In the genomic region with DNA sequence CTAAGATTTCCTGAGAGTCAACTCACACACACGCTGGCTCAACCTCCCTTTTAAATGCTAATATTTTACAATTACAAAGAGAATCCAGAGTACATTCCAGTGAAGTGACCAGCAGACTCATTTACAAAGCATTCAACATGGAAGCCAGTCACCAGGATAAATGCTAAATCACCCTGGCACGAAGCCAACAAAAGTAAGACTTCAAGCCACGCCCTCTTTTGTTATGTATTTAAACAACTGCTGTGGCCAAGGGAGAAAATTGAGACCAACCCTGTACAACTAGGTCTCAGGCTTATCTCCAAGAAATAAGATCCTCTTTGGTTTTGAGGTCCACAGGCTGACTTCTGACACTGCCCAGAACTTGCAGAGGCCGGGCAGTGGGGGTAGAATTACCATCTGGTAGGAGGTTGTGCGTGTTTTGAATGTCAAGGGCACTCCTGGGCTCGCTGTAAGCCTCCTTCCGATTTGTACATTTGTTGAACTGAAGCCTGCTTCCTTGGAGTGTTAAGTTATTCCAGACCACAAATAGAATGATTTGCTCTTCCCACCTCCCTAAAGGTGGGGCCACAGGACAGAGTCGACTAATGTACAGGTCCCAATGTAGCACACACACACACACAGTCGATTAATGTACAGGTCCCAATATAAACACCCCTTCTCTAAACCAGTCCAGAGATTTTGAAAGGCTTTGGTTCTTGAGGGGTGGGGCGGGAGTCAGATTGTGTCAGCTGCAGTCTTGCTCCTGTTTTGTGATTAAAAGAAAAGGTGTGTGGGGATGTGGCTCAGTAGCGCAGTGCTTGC, we compare ENCODE assay signal across 8 mouse cellular contexts. TPM values are rescaled to one million over a fixed set of nuclear protein-coding genes. Genes with fewer than 3 reads are reported as not detected.
DNase-seq lines count a peak whose midpoint lies in the region; ATAC-seq and TF ChIP-seq lines count a peak whose summit lies in the region.

No protein-coding gene starts in this region.

- POLR2A ChIA-PET in Patski (lab: Charles Lee), result interaction anchor here (0.7 kb wide), 1 partner anchor 116 kb away, joined by 16 read pairs; no protein-coding TSS in a partner anchor

- no peaks in the 10 kb centered on the region for H3K36me3 ChIP-seq in forebrain, embryonic 12.5 days (replicated peaks)
- H3K36me3 ChIP-seq in forebrain, embryonic 15.5 days, result no peaks in the 10 kb centered on the region
- no peaks in the 10 kb centered on the region for H3K36me3 ChIP-seq in limb, embryonic 12.5 days
- no peaks in the 10 kb centered on the region for H3K36me3 ChIP-seq in neural tube, embryonic 14.5 days (ENCODE audit: control insufficient read depth, insufficient read depth, low read length)

- H3K27me3 ChIP-seq in forebrain, embryonic 12.5 days, result no peaks in the 10 kb centered on the region
- H3K27me3 ChIP-seq in forebrain, embryonic 15.5 days, result no peaks in the 10 kb centered on the region
- H3K27me3 ChIP-seq in Patski, result no peaks in the 10 kb centered on the region
- no peaks in the 10 kb centered on the region for H3K27me3 ChIP-seq in limb, embryonic 12.5 days
- no peaks in the 10 kb centered on the region for H3K27me3 ChIP-seq in neural tube, embryonic 14.5 days (ENCODE audit: control insufficient read depth, insufficient read depth, low read length)

- no peak overlapping the region for H3K9ac ChIP-seq in forebrain, embryonic 12.5 days
- no peak overlapping the region for H3K9ac ChIP-seq in forebrain, embryonic 15.5 days (replicated peaks)
- H3K9ac ChIP-seq in limb, embryonic 12.5 days (replicated peaks), result no peak overlapping the region
- no peak overlapping the region for H3K9ac ChIP-seq in neural tube, embryonic 14.5 days (replicated peaks; ENCODE audit: low read depth, low read length)

- in situ Hi-C loops in Patski (cut with MboI; ENCODE audit: low pct_unique_long_range_greater_than_20kb), result no loop called here

- peaks cover 13% of the 10 kb centered on the region for H3K4me1 ChIP-seq in forebrain, embryonic 12.5 days
- no peaks in the 10 kb centered on the region for H3K4me1 ChIP-seq in forebrain, embryonic 15.5 days
- H3K4me1 ChIP-seq in limb, embryonic 12.5 days (replicated peaks), result peaks cover 12% of the 10 kb centered on the region; the same call in 1 of the 2 replicates
- H3K4me1 ChIP-seq in neural tube, embryonic 14.5 days (ENCODE audit: control insufficient read depth, insufficient read depth, low read length), result peaks cover 8% of the 10 kb centered on the region; the same call in 1 of the 2 replicates

- no peak overlapping the region for H3K4me3 ChIP-seq in forebrain, embryonic 12.5 days (replicated peaks)
- no peak overlapping the region for H3K4me3 ChIP-seq in forebrain, embryonic 15.5 days
- no peak overlapping the region for H3K4me3 ChIP-seq in limb, embryonic 12.5 days (replicated peaks)
- no peak overlapping the region for H3K4me3 ChIP-seq in neural tube, embryonic 14.5 days (ENCODE audit: low read depth, low read length)

- peaks cover 20% of the 10 kb centered on the region for H3K9me3 ChIP-seq in forebrain, embryonic 12.5 days
- H3K9me3 ChIP-seq in forebrain, embryonic 15.5 days, result 0 out of 2 replicates have a peak, but pooled peaks cover 7% of the 10 kb centered on the region
- peaks cover 15% of the 10 kb centered on the region for H3K9me3 ChIP-seq in limb, embryonic 12.5 days
- H3K9me3 ChIP-seq in neural tube, embryonic 14.5 days (ENCODE audit: control insufficient read depth, low read length), result peaks cover 4% of the 10 kb centered on the region; the same call in 1 of the 2 replicates

- DNase-seq in Patski (ENCODE audit: low read depth, low spot score), result peak; percentile 71
- DNase-seq in gastrocnemius, postnatal 25 days, result peak; percentile 68
- DNase-seq in frontal cortex, postnatal 36 days (ENCODE audit: low spot score in 2 of 2), result no peak

- no peak for TF ChIP-seq CTCF in Patski (IDR thresholded peaks at IDR 0.05)

- H3K4me2 ChIP-seq in forebrain, embryonic 12.5 days, result no peak overlapping the region; the same call in 1 of the 2 replicates
- no peak overlapping the region for H3K4me2 ChIP-seq in forebrain, embryonic 15.5 days (replicated peaks)
- H3K4me2 ChIP-seq in limb, embryonic 12.5 days, result 0 out of 2 replicates have a peak overlapping the region, but pooled peaks have one; percentile 6
- H3K4me2 ChIP-seq in neural tube, embryonic 14.5 days (ENCODE audit: low read depth, low read length), result no peak overlapping the region

- WGBS in forebrain, embryonic 12.5 days, result 40% methylated on average over 11 of the region's 11 CpGs
- 32% methylated on average over 11 of the region's 11 CpGs for WGBS in forebrain, embryonic 15.5 days
- 46% methylated on average over 11 of the region's 11 CpGs for WGBS in limb, embryonic 12.5 days
- 37% methylated on average over 11 of the region's 11 CpGs for WGBS in neural tube, embryonic 14.5 days

- CTCF ChIA-PET in Patski (lab: Charles Lee), result interaction anchor here (1.2 kb wide), 1 partner anchor 17 kb away, joined by 4 read pairs; no protein-coding TSS in a partner anchor

- 0 out of 2 replicates have a peak, but pooled peaks have one; percentile 27 for ATAC-seq in forebrain, embryonic 12.5 days (ENCODE audit: low FRiP score)
- no peak for ATAC-seq in forebrain, embryonic 15.5 days (replicated peaks)
- ATAC-seq in Patski, result peak; percentile 86
- peak; percentile 66; the same call in 1 of the 2 replicates for ATAC-seq in limb, embryonic 12.5 days (ENCODE audit: insufficient number of reproducible peaks, insufficient read depth, low FRiP score, low TSS enrichment, low read depth)
- ATAC-seq in neural tube, embryonic 14.5 days (ENCODE audit: low read depth), result peak; percentile 31; the same call in 1 of the 2 replicates
- no peak for ATAC-seq in CD4-positive, CD25-positive, alpha-beta regulatory T cell, adult 4 months

- H3K27ac ChIP-seq in forebrain, embryonic 12.5 days, result no peak overlapping the region
- H3K27ac ChIP-seq in forebrain, embryonic 15.5 days (replicated peaks), result no peak overlapping the region
- H3K27ac ChIP-seq in limb, embryonic 12.5 days, result peak overlapping the region; percentile 53; the same call in 1 of the 2 replicates
- H3K27ac ChIP-seq in neural tube, embryonic 14.5 days (ENCODE audit: low read depth, low read length), result no peak overlapping the region

RNA-seq across cellular contexts. Expression of a gene that starts 29.9 kb away (rescaled TPM):
- polyA plus RNA-seq in forebrain, embryonic 12.5 days (2016; fragmentation: Nextera tagmentation; extraction: Ambion mirVana), result 17.8 and 19.1 TPM in 2 replicates
- polyA plus RNA-seq in forebrain, embryonic 15.5 days (2015; fragmentation: Nextera tagmentation; extraction: Ambion mirVana), result 38.0 and 39.3 TPM in 2 replicates
- polyA plus RNA-seq in Patski (2021), result 27.3 TPM
- 10 to 100 TPM; 35.9 to 43.0 TPM for total RNA-seq in gastrocnemius, postnatal 25 days (2021)
- polyA plus RNA-seq in limb, embryonic 12.5 days (2016; fragmentation: Nextera tagmentation; extraction: Ambion mirVana), result 31.5 and 34.0 TPM in 2 replicates
- 61.5 and 66.1 TPM in 2 replicates for polyA plus RNA-seq in neural tube, embryonic 14.5 days (2014; fragmentation: Nextera tagmentation; extraction: Ambion mirVana)
- polyA plus RNA-seq in CD4-positive, CD25-positive, alpha-beta regulatory T cell, adult 4 months (2017; shearing (Covaris generic)), result 1 to 10 TPM; 3.7 to 4.2 TPM

Comparison
In these comparisons a context has a peak if more than half of its experiments do, and no peak if none do; other contexts are left out.
1. ATAC-seq: peak in forebrain, embryonic 12.5 days (single experiment), Patski (single experiment), limb, embryonic 12.5 days (single experiment) and neural tube, embryonic 14.5 days (single experiment); none in forebrain, embryonic 15.5 days (single experiment) and CD4-positive, CD25-positive, alpha-beta regulatory T cell, adult 4 months (single experiment).
2. DNase-seq: peak in Patski (single experiment) and gastrocnemius, postnatal 25 days (single experiment); none in frontal cortex, postnatal 36 days (0 of 2).